Mouse (Mus musculus): Measurements from ENCODE around the gene Prkce. TPM values are rescaled to one million over a fixed set of nuclear protein-coding genes. Genes with fewer than 3 reads are reported as not detected.

Prkce gene
- total RNA-seq, 1 experiment, result 1.7 TPM

DNA sequence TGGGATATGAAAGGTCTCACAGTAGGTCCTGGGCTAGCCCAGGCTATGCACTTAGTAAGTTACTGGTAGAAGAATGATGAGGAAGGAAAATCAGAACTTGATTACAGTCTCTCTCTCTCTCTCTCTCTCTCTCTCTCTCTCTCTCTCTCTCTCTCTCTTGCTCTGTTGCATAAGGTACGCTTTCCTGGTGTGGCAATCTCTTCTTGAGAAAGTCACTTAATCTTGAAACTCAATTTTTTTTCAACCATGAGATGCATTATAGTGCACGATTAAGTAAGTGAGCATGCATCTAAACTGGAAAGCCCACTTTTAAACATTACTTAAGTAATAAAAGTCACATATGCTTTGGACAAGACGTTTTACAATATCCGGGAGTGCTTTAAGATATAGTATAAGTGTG, 285.3 kb downstream of the Prkce start:
- no peak for TF ChIP-seq CHD2 (IDR thresholded peaks at IDR 0.05; ENCODE audit: low read depth, low read length)
- no peak for TF ChIP-seq ZNF384 (IDR thresholded peaks at IDR 0.05; ENCODE audit: low read depth, low read length)
- TF ChIP-seq ZC3H11A (IDR thresholded peaks at IDR 0.05; ENCODE audit: borderline replicate concordance, low read depth, low read length), result no peak
- no peak for TF ChIP-seq MAFK (IDR thresholded peaks at IDR 0.05; ENCODE audit: insufficient read depth, low read depth, low read length)
- TF ChIP-seq HCFC1 (IDR thresholded peaks at IDR 0.05; ENCODE audit: borderline replicate concordance, insufficient read depth, low read length), result no peak
- Histone ChIP-seq H3K4me1 (ENCODE audit: control insufficient read depth in 2 of 2, insufficient read depth in 2 of 2, low read length in 2 of 2, poor library complexity in 1 of 2) (no peaks in the 10 kb centered on the region), H3K9me3 (ENCODE audit: control insufficient read depth, insufficient read depth, low read depth, low read length) (peaks cover 4% of the 10 kb centered on the region; the same call in 1 of the 2 replicates), H3K4me3 (ENCODE audit: insufficient read depth in 1 of 2, low read depth in 1 of 2, low read length in 2 of 2, poor library complexity in 1 of 2, severe bottlenecking in 1 of 2) (no peak overlapping the region), H3K9ac (ENCODE audit: insufficient read depth, low read depth, low read length, poor library complexity, severe bottlenecking) (no peak overlapping the region), H3K36me3 (ENCODE audit: control insufficient read depth, insufficient read depth, low read length, poor library complexity, severe bottlenecking) (no peaks in the 10 kb centered on the region), H3K27ac (ENCODE audit: insufficient read depth, low read depth, low read length, poor library complexity, severe bottlenecking) (no peak overlapping the region)
- in situ Hi-C loops (cut with MboI; ENCODE audit: low sequenced_read_pairs in 2 of 2, unreplicated experiment in 2 of 2), result loop anchor here (10.0 to 25.0 kb wide), 2 partner anchors 288 to 291 kb away; partner anchors contain the start of gene Prkce (in 2 of the 2)
- DNase-seq (ENCODE audit: low read depth, low spot score), result no peak

GRCm38 (mm10) chr17:86453673-86454350, 286.2 kb downstream of the Prkce start:
- H3K9me3 ChIP-seq (ENCODE audit: control insufficient read depth, insufficient read depth, low read depth, low read length), result no peaks in the 10 kb centered on the region
- DNase-seq (ENCODE audit: low read depth, low spot score), result no peak
- in situ Hi-C loops (cut with MboI; ENCODE audit: low sequenced_read_pairs in 2 of 2, unreplicated experiment in 2 of 2), result loop anchor here (10.0 to 25.0 kb wide), 2 partner anchors 289 to 292 kb away; partner anchors contain the start of gene Prkce (in 2 of the 2)
- no peaks in the 10 kb centered on the region for H3K36me3 ChIP-seq (ENCODE audit: control insufficient read depth, insufficient read depth, low read length, poor library complexity, severe bottlenecking)
- H3K4me1 ChIP-seq (ENCODE audit: control insufficient read depth in 2 of 2, insufficient read depth in 2 of 2, low read length in 2 of 2, poor library complexity in 1 of 2), result no peaks in the 10 kb centered on the region
- no peak overlapping the region for H3K9ac ChIP-seq (ENCODE audit: insufficient read depth, low read depth, low read length, poor library complexity, severe bottlenecking)
- H3K4me3 ChIP-seq (ENCODE audit: insufficient read depth in 1 of 2, low read depth in 1 of 2, low read length in 2 of 2, poor library complexity in 1 of 2, severe bottlenecking in 1 of 2), result no peak overlapping the region
- H3K27ac ChIP-seq (ENCODE audit: insufficient read depth, low read depth, low read length, poor library complexity, severe bottlenecking), result no peak overlapping the region
- TF ChIP-seq ZC3H11A (IDR thresholded peaks at IDR 0.05; ENCODE audit: borderline replicate concordance, low read depth, low read length), result no peak

DNA sequence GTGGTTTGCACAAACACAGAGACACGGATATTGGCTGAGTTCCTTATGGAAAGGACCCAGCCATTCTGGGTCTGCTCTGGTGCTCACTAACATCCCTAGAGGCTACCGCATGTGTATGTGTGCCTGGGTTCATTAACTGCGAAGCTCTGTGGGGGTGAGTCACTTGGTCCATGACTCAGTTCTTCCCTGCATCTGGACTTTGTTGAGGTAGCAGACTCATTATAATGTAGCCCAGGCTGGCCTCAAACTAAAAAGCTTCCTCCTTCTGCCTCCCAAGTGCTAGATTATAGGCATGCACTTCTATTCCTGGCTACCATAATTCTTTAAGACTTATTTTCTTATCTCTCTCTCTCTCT, 286.7 kb downstream of the Prkce start:
- no peak overlapping the region for H3K9ac ChIP-seq (ENCODE audit: insufficient read depth, low read depth, low read length, poor library complexity, severe bottlenecking)
- H3K9me3 ChIP-seq (ENCODE audit: control insufficient read depth, insufficient read depth, low read depth, low read length), result no peaks in the 10 kb centered on the region
- DNase-seq (ENCODE audit: low read depth, low spot score), result no peak
- no peak overlapping the region for H3K27ac ChIP-seq (ENCODE audit: insufficient read depth, low read depth, low read length, poor library complexity, severe bottlenecking)
- no peaks in the 10 kb centered on the region for H3K36me3 ChIP-seq (ENCODE audit: control insufficient read depth, insufficient read depth, low read length, poor library complexity, severe bottlenecking)
- no peaks in the 10 kb centered on the region for H3K4me1 ChIP-seq (ENCODE audit: control insufficient read depth in 2 of 2, insufficient read depth in 2 of 2, low read length in 2 of 2, poor library complexity in 1 of 2)
- TF ChIP-seq HCFC1 (IDR thresholded peaks at IDR 0.05; ENCODE audit: borderline replicate concordance, insufficient read depth, low read length) (no peak), CHD2 (IDR thresholded peaks at IDR 0.05; ENCODE audit: low read depth, low read length) (no peak), ZC3H11A (IDR thresholded peaks at IDR 0.05; ENCODE audit: borderline replicate concordance, low read depth, low read length) (no peak), MAFK (IDR thresholded peaks at IDR 0.05; ENCODE audit: insufficient read depth, low read depth, low read length) (no peak), ZNF384 (IDR thresholded peaks at IDR 0.05; ENCODE audit: low read depth, low read length) (no peak)
- H3K4me3 ChIP-seq (ENCODE audit: insufficient read depth in 1 of 2, low read depth in 1 of 2, low read length in 2 of 2, poor library complexity in 1 of 2, severe bottlenecking in 1 of 2), result no peak overlapping the region
- in situ Hi-C loops (cut with MboI; ENCODE audit: low sequenced_read_pairs in 2 of 2, unreplicated experiment in 2 of 2), result loop anchor here (10.0 to 25.0 kb wide), 2 partner anchors 290 to 292 kb away; partner anchors contain the start of gene Prkce (in 2 of the 2)

DNA sequence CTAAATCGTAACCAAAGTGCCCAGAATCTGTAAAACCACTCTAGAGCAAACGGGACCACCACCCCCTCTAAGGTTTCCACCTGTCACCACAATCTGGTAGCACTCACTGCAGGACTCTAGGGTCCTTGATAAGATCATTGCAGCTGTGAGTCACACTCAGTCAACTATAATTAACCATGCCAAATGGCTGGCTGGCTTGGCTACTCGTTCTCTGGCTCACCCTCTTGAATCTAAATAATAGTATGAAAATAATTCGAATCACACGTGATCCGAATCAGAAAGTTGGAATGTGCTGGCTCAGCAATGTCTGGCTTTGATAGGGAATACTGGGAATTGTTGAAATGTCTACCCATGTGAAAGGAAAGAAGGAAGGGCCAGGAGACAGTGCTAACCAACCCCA, 288.9 kb downstream of the Prkce start:
- Histone ChIP-seq H3K4me3 (ENCODE audit: insufficient read depth in 1 of 2, low read depth in 1 of 2, low read length in 2 of 2, poor library complexity in 1 of 2, severe bottlenecking in 1 of 2) (no peak overlapping the region), H3K27ac (ENCODE audit: insufficient read depth, low read depth, low read length, poor library complexity, severe bottlenecking) (no peak overlapping the region), H3K36me3 (ENCODE audit: control insufficient read depth, insufficient read depth, low read length, poor library complexity, severe bottlenecking) (no peaks in the 10 kb centered on the region), H3K9me3 (ENCODE audit: control insufficient read depth, insufficient read depth, low read depth, low read length) (no peaks in the 10 kb centered on the region), H3K9ac (ENCODE audit: insufficient read depth, low read depth, low read length, poor library complexity, severe bottlenecking) (no peak overlapping the region), H3K4me1 (ENCODE audit: control insufficient read depth in 2 of 2, insufficient read depth in 2 of 2, low read length in 2 of 2, poor library complexity in 1 of 2) (peaks cover 0 to 3% of the 10 kb centered on the region in 2 experiments; a peak in 1 of 4 replicates)
- in situ Hi-C loops (cut with MboI; ENCODE audit: low sequenced_read_pairs in 2 of 2, unreplicated experiment in 2 of 2), result loop anchor here (10.0 to 25.0 kb wide), 2 partner anchors 292 to 294 kb away; partner anchors contain the start of gene Prkce (in 2 of the 2)
- TF ChIP-seq ZC3H11A (IDR thresholded peaks at IDR 0.05; ENCODE audit: borderline replicate concordance, low read depth, low read length), result no peak
- no peak for TF ChIP-seq CHD2 (IDR thresholded peaks at IDR 0.05; ENCODE audit: low read depth, low read length)
- TF ChIP-seq MAFK (IDR thresholded peaks at IDR 0.05; ENCODE audit: insufficient read depth, low read depth, low read length), result 0 out of 2 replicates have a peak, but pooled peaks have one; percentile 43
- TF ChIP-seq ZNF384 (IDR thresholded peaks at IDR 0.05; ENCODE audit: low read depth, low read length), result no peak
- TF ChIP-seq HCFC1 (IDR thresholded peaks at IDR 0.05; ENCODE audit: borderline replicate concordance, insufficient read depth, low read length), result no peak
- DNase-seq (ENCODE audit: low read depth, low spot score), result no peak
